Comparison of ENCODE assay signal across 8 mouse cellular contexts in genomic region chr3:51603705-51604291, GRCm38 (mm10). TPM values are rescaled to one million over a fixed set of nuclear protein-coding genes. Genes with fewer than 3 reads are reported as not detected.
A peak's percentile ranks its signal among the peaks of the same experiment; 100 is the strongest.
DNase-seq lines count a peak whose midpoint lies in the region; ATAC-seq lines count a peak whose summit lies in the region.

No protein-coding gene starts in this region.

- H3K9me3 ChIP-seq in hindbrain, embryonic 16.5 days (ENCODE audit: control insufficient read depth, low read length), result no peaks in the 10 kb centered on the region
- no peaks in the 10 kb centered on the region for H3K9me3 ChIP-seq in liver, embryonic 12.5 days (replicated peaks)

- DNase-seq in adrenal gland, adult 18-20 months (ENCODE audit: low spot score in 2 of 2), result peak; percentile 36 to 38
- DNase-seq in adrenal gland, postnatal 4 days (ENCODE audit: low spot score in 2 of 2), result no peak
- peak; percentile 20 for DNase-seq in thymus, postnatal 25 days
- no peak for DNase-seq in thymus, adult 18-20 months
- no peak for DNase-seq in gastrocnemius, postnatal 4 days (ENCODE audit: low spot score in 2 of 2)

- H3K4me1 ChIP-seq in hindbrain, embryonic 16.5 days (ENCODE audit: control insufficient read depth, insufficient read depth, low read depth, low read length), result peaks cover 3% of the 10 kb centered on the region; the same call in 1 of the 2 replicates
- no peaks in the 10 kb centered on the region for H3K4me1 ChIP-seq in liver, embryonic 12.5 days

- 0 out of 2 replicates have a peak overlapping the region, but pooled peaks have one; percentile 28 for H3K4me2 ChIP-seq in hindbrain, embryonic 16.5 days (ENCODE audit: low read length)
- H3K4me2 ChIP-seq in liver, embryonic 12.5 days, result no peak overlapping the region

- 39% methylated on average over 15 of the region's 15 CpGs for WGBS in hindbrain, embryonic 16.5 days
- 83% methylated on average over 15 of the region's 15 CpGs for WGBS in liver, embryonic 12.5 days (ENCODE audit: insufficient replicate concordance)

- no peaks in the 10 kb centered on the region for H3K36me3 ChIP-seq in hindbrain, embryonic 16.5 days (ENCODE audit: control insufficient read depth, insufficient read depth, low read length)
- H3K36me3 ChIP-seq in liver, embryonic 12.5 days, result no peaks in the 10 kb centered on the region

- no peaks in the 10 kb centered on the region for H3K27me3 ChIP-seq in hindbrain, embryonic 16.5 days (replicated peaks; ENCODE audit: control insufficient read depth, insufficient read depth, low read length)
- no peaks in the 10 kb centered on the region for H3K27me3 ChIP-seq in liver, embryonic 12.5 days (replicated peaks)

- H3K27ac ChIP-seq in hindbrain, embryonic 16.5 days (ENCODE audit: low read depth, low read length), result peak overlapping the region; percentile 31; the same call in 1 of the 2 replicates
- H3K27ac ChIP-seq in liver, embryonic 12.5 days, result no peak overlapping the region

- H3K9ac ChIP-seq in hindbrain, embryonic 16.5 days (ENCODE audit: low read depth, low read length), result no peak overlapping the region
- H3K9ac ChIP-seq in liver, embryonic 12.5 days, result no peak overlapping the region

- H3K4me3 ChIP-seq in hindbrain, embryonic 16.5 days (ENCODE audit: low read length), result no peak overlapping the region
- H3K4me3 ChIP-seq in liver, embryonic 12.5 days, result no peak overlapping the region

- ATAC-seq in hindbrain, embryonic 16.5 days, result peak; percentile 85
- ATAC-seq in megakaryocyte, adult 5-6 weeks (ENCODE audit: poor library complexity, severe bottlenecking), result peak; percentile 78
- no peak for ATAC-seq in liver, embryonic 12.5 days

RNA-seq across cellular contexts. Expression of gene Setd7, which starts 43.1 kb away (rescaled TPM):
- total RNA-seq in adrenal gland, adult 18-20 months (2021), result 10 to 100 TPM; 48.3 to 48.8 TPM
- 10 to 100 TPM; 28.6 to 30.7 TPM for total RNA-seq in adrenal gland, postnatal 4 days (2021)
- polyA plus RNA-seq in hindbrain, embryonic 16.5 days (2015; fragmentation: Nextera tagmentation; extraction: Ambion mirVana), result 2.1 and 2.7 TPM in 2 replicates
- 20.5 and 21.7 TPM in 2 replicates for total RNA-seq in megakaryocyte, adult 5-6 weeks (2015)
- 15.0 and 23.1 TPM in 2 replicates for total RNA-seq in megakaryocyte, adult 5-6 weeks (2017)
- polyA plus RNA-seq in liver, embryonic 12.5 days (2016; fragmentation: Nextera tagmentation; extraction: Ambion mirVana), result 1.0 and 1.7 TPM in 2 replicates
- 10 to 100 TPM; 74.5 to 82.5 TPM for total RNA-seq in gastrocnemius, postnatal 4 days (2021)

RNA-seq across cellular contexts. Expression of gene Mgst2, which starts 56.4 kb away (rescaled TPM):
- 100 to 1,000 TPM; 102 to 181 TPM for total RNA-seq in adrenal gland, adult 18-20 months (2021)
- 10 to 100 TPM; 63.7 to 69.5 TPM for total RNA-seq in adrenal gland, postnatal 4 days (2021)
- polyA plus RNA-seq in hindbrain, embryonic 16.5 days (2015; fragmentation: Nextera tagmentation; extraction: Ambion mirVana), result 0.33 and 0.40 TPM in 2 replicates
- total RNA-seq in megakaryocyte, adult 5-6 weeks (2015), result 66.9 and 85.5 TPM in 2 replicates
- total RNA-seq in megakaryocyte, adult 5-6 weeks (2017), result 38.3 and 40.8 TPM in 2 replicates
- 14.7 and 16.5 TPM in 2 replicates for polyA plus RNA-seq in liver, embryonic 12.5 days (2016; fragmentation: Nextera tagmentation; extraction: Ambion mirVana)
- 1 to 10 TPM; 2.0 to 2.2 TPM for total RNA-seq in gastrocnemius, postnatal 4 days (2021)

Comparison
In these comparisons a context has a peak if more than half of its experiments do, and no peak if none do; other contexts are left out.
1. DNase-seq: peak in adrenal gland, adult 18-20 months (2 of 2) and thymus, postnatal 25 days (single experiment); none in adrenal gland, postnatal 4 days (0 of 2), thymus, adult 18-20 months (0 of 2) and gastrocnemius, postnatal 4 days (0 of 2).
2. RNA of gene Mgst2, which starts 56.4 kb away (total RNA-seq): 102 to 181 TPM in adrenal gland, adult 18-20 months, 63.7 to 69.5 TPM in adrenal gland, postnatal 4 days and 38.3 to 85.5 TPM in megakaryocyte, adult 5-6 weeks; 2.0 to 2.2 TPM in gastrocnemius, postnatal 4 days; every median in the first group is over 10 times any median in the second.